Mouse (Mus musculus) heart, embryonic 14.5 days (tissue): ENCODE data around the gene Rnf180. TPM values are rescaled to one million over a fixed set of nuclear protein-coding genes. Genes with fewer than 3 reads are reported as not detected.

Source experiments
- ATAC-seq: fragments of 200-750 bp; cut with Nextera tagmentation; 2 replicates; pipeline ENCODE4 v1.8.0; 2017; ENCODE audit warnings: low read depth, moderate TSS enrichment; ENCODE audit not compliant: insufficient number of reproducible peaks, insufficient read depth, low FRiP score
- H3K27ac ChIP-seq, 2 experiments: fragments of 200-500 bp in 1 of 2; fragments of 300-500 bp in 1 of 2; sonication (generic) in 1 of 2; replicated peaks in 1 of 2; 2 replicates each; pipeline ENCODE4 v1.5.1; 2012 to 2014; ENCODE audit warnings: low read depth in 2 of 2, low read length in 2 of 2, control low read depth in 1 of 2, mild to moderate bottlenecking in 1 of 2, mixed read lengths in 1 of 2; ENCODE audit not compliant: control insufficient read depth in 1 of 2, insufficient read depth in 1 of 2
- H3K27me3 ChIP-seq: fragments of 300-500 bp; sonication (generic); 2 replicates; pipeline ENCODE4 v1.6.1; 2014; ENCODE audit warnings: mild to moderate bottlenecking, low read length, control low read depth; ENCODE audit not compliant: control insufficient read depth, insufficient read depth
- H3K36me3 ChIP-seq: fragments of 300-500 bp; sonication (generic); 2 replicates; pipeline ENCODE4 v1.6.1; 2014; ENCODE audit warnings: mild to moderate bottlenecking, control low read depth, low read length, mixed read lengths; ENCODE audit not compliant: control insufficient read depth, insufficient read depth
- H3K4me1 ChIP-seq, 2 experiments: fragments of 200-500 bp in 1 of 2; fragments of 300-500 bp in 1 of 2; sonication (generic) in 1 of 2; 2 replicates each; pipeline ENCODE4 v1.6.1; 2012 to 2014; ENCODE audit warnings: low read length in 2 of 2, control low read depth in 1 of 2, mixed read lengths in 1 of 2; ENCODE audit not compliant: control insufficient read depth in 2 of 2, insufficient read depth in 2 of 2
- H3K4me2 ChIP-seq: fragments of 300-500 bp; sonication (generic); 2 replicates; pipeline ENCODE4 v1.6.1; 2014; ENCODE audit warnings: mild to moderate bottlenecking, low read length
- H3K4me3 ChIP-seq, 2 experiments: fragments of 200-500 bp in 1 of 2; fragments of 300-500 bp in 1 of 2; sonication (generic) in 1 of 2; 2 replicates each; pipeline ENCODE4 v1.5.1; 2012 to 2014; ENCODE audit warnings: low read length in 2 of 2, mild to moderate bottlenecking in 2 of 2, control low read depth in 1 of 2, low read depth in 1 of 2, moderate library complexity in 1 of 2; ENCODE audit not compliant: control insufficient read depth in 1 of 2, insufficient read depth in 1 of 2
- H3K9ac ChIP-seq: fragments of 300-500 bp; sonication (generic); 2 replicates; pipeline ENCODE4 v1.6.1; 2014; ENCODE audit warnings: mild to moderate bottlenecking, low read length
- H3K9me3 ChIP-seq: fragments of 300-500 bp; sonication (generic); 2 replicates; pipeline ENCODE4 v1.6.1; 2016; ENCODE audit warnings: low read length, control low read depth; ENCODE audit not compliant: control insufficient read depth
- WGBS: fragments of 180-500 bp; shearing (Covaris S2); extraction: QIAGEN DNeasy Blood & Tissue Kit; methylation state at CpG from one replicate; pipeline ENCODE4 v1.1.7; 2014; 5-methylcytosine and 5-hydroxymethylcytosine counted together
- polyA plus RNA-seq: library from polyadenylated mRNA; unstranded; fragments of >200 nt; fragmentation: Nextera tagmentation; extraction: Ambion mirVana; gene quantifications from 2 replicates; pipeline ENCODE4 v1.2.1, GENCODE M21; 2014

The Rnf180 gene
- polyA plus RNA-seq, 1 experiment from 2014 or later, result 2.9 TPM

DNA sequence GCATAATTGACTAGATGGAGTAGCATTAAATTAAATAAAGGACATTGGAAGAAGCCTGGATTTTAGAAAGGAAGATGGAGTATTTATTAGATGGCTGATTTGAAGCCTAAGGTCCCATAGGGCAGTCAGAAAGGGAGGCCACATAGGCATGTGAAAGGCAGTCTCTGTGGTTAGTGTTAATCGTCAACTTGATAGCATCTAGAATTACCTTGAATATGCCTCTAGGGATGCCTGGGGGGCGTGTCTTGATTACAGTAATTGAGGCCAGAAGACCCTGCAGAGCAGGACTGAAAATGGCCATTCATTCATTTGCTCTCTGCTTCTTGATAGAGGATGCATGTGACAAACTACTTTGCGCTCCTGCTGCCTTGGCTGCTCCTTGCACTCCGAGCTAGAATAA is 9.4 kb upstream of the Rnf180 start:
- no peaks in the 10 kb centered on the region for H3K27me3 ChIP-seq
- H3K27ac ChIP-seq, result no peak overlapping the region
- H3K4me1 ChIP-seq, result no peaks in the 10 kb centered on the region
- H3K36me3 ChIP-seq, result no peaks in the 10 kb centered on the region
- H3K9me3 ChIP-seq, result no peaks in the 10 kb centered on the region
- no peak overlapping the region for H3K9ac ChIP-seq
- no peak overlapping the region for H3K4me2 ChIP-seq
- WGBS, result 60% methylated on average over 4 of the region's 4 CpGs
- no peak overlapping the region for H3K4me3 ChIP-seq
- no peak for ATAC-seq

GRCm38 (mm10) chr13:105300009-105300346 is 5.4 kb upstream of the Rnf180 start:
- Histone ChIP-seq H3K27ac (no peak overlapping the region), H3K9me3 (no peaks in the 10 kb centered on the region), H3K4me2 (no peak overlapping the region), H3K9ac (no peak overlapping the region), H3K27me3 (no peaks in the 10 kb centered on the region), H3K4me3 (no peak overlapping the region), H3K36me3 (no peaks in the 10 kb centered on the region), H3K4me1 (no peaks in the 10 kb centered on the region)
- ATAC-seq, result no peak
- 66% methylated on average over 4 of the region's 4 CpGs for WGBS

DNA sequence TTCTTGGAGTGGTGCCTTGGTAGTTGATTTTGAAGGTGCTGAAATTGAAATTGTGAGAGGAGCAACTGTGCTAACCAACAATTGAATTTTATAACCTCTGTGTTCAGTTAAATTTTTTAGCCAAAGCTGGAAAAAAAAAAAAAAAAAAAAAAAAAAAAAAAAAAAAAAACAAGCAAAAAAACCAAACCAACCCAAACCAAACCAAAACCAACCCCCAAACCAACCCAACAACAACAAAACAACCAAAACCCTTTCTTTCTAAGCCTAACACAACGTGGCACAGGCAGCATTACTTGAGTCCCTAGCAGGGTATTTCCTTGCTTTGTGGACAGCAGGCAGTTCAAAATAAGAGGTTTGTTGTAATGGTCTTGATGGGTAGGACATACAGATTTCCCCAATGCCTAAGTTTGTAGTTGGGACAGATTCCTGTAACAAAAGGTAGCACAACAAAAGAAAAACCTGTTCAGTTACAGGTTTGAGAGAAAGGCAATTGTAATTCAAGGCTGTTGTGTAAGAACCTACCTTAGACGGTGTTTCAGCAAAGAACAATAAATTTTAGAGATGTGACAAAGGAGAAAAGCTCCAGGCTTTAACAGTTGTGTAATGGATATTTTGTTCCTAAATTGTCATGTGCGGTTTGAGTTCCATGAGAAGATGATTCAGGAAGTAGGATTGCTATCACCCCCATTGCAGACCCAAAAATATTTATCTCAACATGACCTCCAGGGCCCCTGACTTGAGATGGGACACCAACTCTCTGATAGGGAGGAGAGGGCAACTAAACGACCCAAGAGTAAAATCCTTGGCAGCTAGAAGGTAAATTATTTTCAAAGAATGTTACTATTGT is 4.8 kb upstream of the Rnf180 start:
- Histone ChIP-seq H3K4me3 (no peak overlapping the region), H3K4me2 (no peak overlapping the region), H3K27me3 (no peaks in the 10 kb centered on the region), H3K9me3 (no peaks in the 10 kb centered on the region), H3K9ac (no peak overlapping the region), H3K36me3 (no peaks in the 10 kb centered on the region), H3K27ac (no peak overlapping the region), H3K4me1 (no peaks in the 10 kb centered on the region)
- 60% methylated on average over 4 of the region's 4 CpGs for WGBS
- no peak for ATAC-seq

DNA sequence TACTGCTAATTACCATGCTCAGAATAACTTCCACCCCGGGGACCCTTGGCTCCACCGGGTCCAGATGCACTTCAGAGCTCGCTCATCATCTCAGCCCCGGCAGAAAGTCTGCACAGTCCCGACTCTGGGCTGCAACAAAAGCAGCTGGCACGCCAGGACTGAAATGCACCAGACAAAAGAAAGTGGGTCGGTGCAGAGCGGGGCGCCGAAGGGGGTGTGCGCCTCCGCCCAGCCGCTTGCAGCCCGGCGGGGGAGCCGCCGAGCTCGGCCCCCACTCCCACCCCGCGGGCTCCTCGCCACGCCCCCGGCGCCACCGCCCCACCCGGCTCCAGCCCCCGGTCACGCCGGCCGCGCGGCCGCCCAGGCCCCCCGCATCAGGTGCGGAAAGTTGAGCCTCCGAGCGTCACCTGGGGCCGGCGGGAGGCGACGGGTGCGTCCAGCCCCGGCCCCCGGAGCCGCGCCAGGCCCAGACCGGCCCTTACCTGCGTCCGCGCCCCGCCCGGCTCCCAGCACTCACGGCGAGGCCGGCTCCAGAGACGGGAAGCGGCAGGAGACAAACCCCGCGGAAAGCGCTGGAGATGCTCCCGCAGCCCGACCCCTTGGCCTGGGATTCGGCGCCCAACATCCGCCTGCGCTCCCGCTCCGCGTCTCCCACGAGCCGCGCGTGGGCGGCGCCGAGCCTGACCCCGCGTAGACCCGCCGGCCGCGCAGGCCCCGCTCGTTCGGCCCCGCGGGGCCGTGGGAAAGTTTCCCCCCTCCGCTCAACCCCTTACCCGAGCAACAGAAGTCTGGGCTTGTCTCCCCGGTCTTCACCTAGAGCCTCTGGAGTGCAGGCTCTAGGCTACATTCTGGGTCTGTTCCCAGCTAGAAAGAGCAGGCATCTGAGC is 591 bp downstream of the Rnf180 start:
- Histone ChIP-seq H3K36me3 (no peaks in the 10 kb centered on the region), H3K27ac (no peak overlapping the region), H3K4me2 (peak overlapping the region; percentile 93), H3K4me3 (peak overlapping the region; percentile 81 to 88), H3K9me3 (no peaks in the 10 kb centered on the region), H3K9ac (peak overlapping the region; percentile 76), H3K27me3 (no peaks in the 10 kb centered on the region), H3K4me1 (peaks cover 4 to 7% of the 10 kb centered on the region in 2 experiments; a peak in 3 of 4 replicates)
- under 1% methylated on average over 83 of the region's 91 CpGs for WGBS
- ATAC-seq, result peak; percentile 64

GRCm38 (mm10) chr13:105291816-105292215 is 2.8 kb downstream of the Rnf180 start:
- Histone ChIP-seq H3K4me1 (peaks cover 4 to 7% of the 10 kb centered on the region in 2 experiments; a peak in 3 of 4 replicates), H3K4me2 (peak overlapping the region; percentile 54), H3K27ac (no peak overlapping the region), H3K27me3 (no peaks in the 10 kb centered on the region), H3K4me3 (peak overlapping the region; percentile 4 to 9; a peak in 2 of 4 replicates), H3K36me3 (no peaks in the 10 kb centered on the region), H3K9ac (no peak overlapping the region), H3K9me3 (no peaks in the 10 kb centered on the region)
- 9% methylated on average over 4 of the region's 4 CpGs for WGBS
- no peak for ATAC-seq

DNA sequence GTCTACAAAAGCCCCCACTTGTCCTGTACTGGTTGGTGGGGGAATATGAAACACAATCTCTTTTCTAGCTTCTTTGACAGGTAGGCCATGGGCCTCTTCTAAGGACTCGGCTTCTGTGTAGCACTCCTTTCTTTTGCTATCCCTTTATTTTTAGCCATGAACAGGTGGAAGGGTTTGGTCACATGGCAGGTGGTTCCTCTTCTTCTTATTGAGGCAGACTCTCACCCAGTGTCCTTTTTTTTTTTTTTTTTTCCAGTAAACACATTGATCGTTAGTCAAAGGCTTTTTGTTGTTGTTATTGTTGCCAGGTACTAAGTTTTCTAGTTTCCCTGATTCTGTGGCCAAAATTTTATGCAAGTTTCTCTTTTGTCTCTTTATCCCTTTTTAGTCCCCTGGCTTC is 4.0 kb downstream of the Rnf180 start:
- ATAC-seq, result no peak
- H3K4me2 ChIP-seq, result no peak overlapping the region
- no peak overlapping the region for H3K9ac ChIP-seq
- H3K4me3 ChIP-seq, result no peak overlapping the region
- 79% methylated on average over 2 of the region's 2 CpGs for WGBS
- no peaks in the 10 kb centered on the region for H3K9me3 ChIP-seq
- no peaks in the 10 kb centered on the region for H3K27me3 ChIP-seq
- H3K4me1 ChIP-seq, result peaks cover 4 to 7% of the 10 kb centered on the region in 2 experiments; a peak in 3 of 4 replicates
- no peak overlapping the region for H3K27ac ChIP-seq
- no peaks in the 10 kb centered on the region for H3K36me3 ChIP-seq

DNA sequence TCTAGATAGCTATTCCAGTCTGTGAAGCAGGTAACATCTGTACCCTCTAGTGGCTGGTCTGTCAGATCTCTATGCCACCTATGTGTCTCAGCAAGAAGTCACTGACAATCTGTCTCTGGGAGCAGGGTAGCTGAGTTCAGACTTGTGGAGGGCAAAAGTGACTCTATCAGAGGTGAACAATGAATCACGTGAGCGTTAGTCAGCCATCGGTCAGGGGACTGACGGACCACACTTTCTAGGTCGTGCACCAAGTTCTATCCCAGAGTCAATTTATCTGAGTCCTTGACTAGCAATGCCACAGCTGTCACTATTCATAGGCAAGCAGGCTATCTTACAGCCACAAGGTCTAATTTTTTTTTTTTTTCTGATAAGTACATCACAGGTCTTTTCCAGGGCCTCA is 4.6 kb downstream of the Rnf180 start:
- 63% methylated on average over 5 of the region's 5 CpGs for WGBS
- H3K4me1 ChIP-seq, result peaks cover 4 to 7% of the 10 kb centered on the region in 2 experiments; a peak in 3 of 4 replicates
- H3K4me2 ChIP-seq, result no peak overlapping the region
- H3K27me3 ChIP-seq, result no peaks in the 10 kb centered on the region
- no peak overlapping the region for H3K27ac ChIP-seq
- ATAC-seq, result no peak
- no peaks in the 10 kb centered on the region for H3K36me3 ChIP-seq
- H3K9me3 ChIP-seq, result no peaks in the 10 kb centered on the region
- no peak overlapping the region for H3K9ac ChIP-seq
- H3K4me3 ChIP-seq, result no peak overlapping the region
